Mouse (Mus musculus) thymus, postnatal 10 days (tissue): ENCODE measurements around the gene Slit3.

Source experiments
- DNase-seq, 2 experiments: peaks; one replicate each; pipeline ENCODE4 v3.0.0; 2021; ENCODE audit warnings: low spot score in 2 of 2

Slit3 gene

DNA sequence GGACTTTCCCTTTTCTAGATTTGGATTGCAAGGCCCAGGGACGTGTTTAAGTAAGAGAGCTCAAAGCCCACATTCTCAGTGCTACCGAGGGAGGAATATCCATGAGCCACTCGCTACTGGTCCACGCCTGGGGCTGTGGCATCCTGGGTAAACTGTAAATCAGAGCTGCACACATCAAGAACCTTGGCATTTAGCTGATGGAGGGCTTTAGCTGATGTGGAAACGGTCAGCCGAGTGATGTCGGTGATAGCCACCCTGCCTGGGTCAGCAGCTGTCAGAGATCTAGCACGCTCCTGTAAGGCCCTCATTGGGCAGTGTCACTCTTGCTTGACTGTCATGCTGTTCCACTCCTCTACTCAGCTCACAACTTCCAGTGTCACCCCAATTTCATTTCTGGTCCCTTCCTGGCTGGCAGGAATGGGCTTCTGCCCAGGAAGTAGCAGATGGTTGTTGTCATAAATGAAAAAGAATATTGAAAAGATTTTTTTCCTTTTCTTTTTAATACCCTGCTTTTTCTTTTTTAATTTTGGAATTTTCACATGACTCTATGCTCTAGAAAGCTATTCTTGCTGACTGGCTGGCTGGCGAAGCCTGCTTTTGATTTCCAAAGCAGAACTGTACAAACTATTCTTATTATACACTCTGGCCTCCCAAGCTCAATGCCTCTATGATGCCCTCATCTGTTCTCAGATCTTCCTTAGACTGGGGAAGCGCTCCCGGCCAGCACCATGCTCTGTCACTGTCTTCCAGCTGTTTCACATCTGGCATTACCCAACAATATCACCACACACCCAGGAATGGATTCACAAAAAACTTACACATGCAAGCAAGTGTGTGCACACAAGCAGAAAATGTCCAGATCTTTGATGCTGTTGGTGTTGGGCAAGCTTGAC, 635.6 kb downstream of the Slit3 start:
- no peak for DNase-seq
